Mouse (Mus musculus): ENCODE measurements at regions not wholly inside any gene's neighbourhood (a gene's known extent, or its start where the extent isn't known, plus 50 kb on each side); places are given as distances from the start of the nearest gene placed in this dataset.

GRCm38 (mm10) chr15:11552568-11552967 is 153.1 kb upstream of the Tars start:
- no peak for TF ChIP-seq CTCF (IDR thresholded peaks at IDR 0.05; ENCODE audit: low read depth)
- WGBS = 27% methylated on average over 2 of the region's 2 CpGs
- Histone ChIP-seq H3K27ac (ENCODE audit: low read depth, low read length) (no peak overlapping the region), H3K27me3 (replicated peaks; ENCODE audit: control insufficient read depth, insufficient read depth, low read length) (no peaks in the 10 kb centered on the region), H3K9me3 (ENCODE audit: control insufficient read depth) (no peaks in the 10 kb centered on the region), H3K9ac (ENCODE audit: low read depth, low read length) (no peak overlapping the region), H3K36me3 (ENCODE audit: control insufficient read depth, insufficient read depth) (no peaks in the 10 kb centered on the region), H3K4me2 (replicated peaks; ENCODE audit: low read depth) (no peak overlapping the region), H3K4me3 (ENCODE audit: low read depth, low read length) (no peak overlapping the region), H3K4me1 (replicated peaks; ENCODE audit: control insufficient read depth, insufficient read depth, low read length) (no peaks in the 10 kb centered on the region)
- ATAC-seq = no peak

DNA sequence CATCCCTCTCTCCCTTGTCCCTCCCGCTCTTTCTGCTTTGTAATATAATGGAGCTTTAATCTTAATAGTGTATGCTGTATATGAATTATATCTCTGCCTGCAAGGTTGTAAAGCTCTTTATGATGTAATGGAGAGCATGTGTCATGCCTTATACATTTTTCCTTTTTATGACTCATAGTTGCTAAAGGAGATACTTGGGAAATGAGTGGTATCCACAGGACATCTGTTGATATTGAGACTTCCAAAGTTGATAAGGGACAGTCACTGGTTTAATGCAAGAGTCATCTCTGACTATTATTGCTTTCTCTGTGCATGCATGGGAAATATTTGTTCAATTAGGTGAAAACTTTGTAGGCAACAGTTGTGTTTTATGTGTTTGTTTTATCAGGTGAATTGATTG is 152.6 kb upstream of the Tars start:
- no peak for TF ChIP-seq CTCF (IDR thresholded peaks at IDR 0.05; ENCODE audit: low read depth)
- no peak overlapping the region for H3K4me3 ChIP-seq (ENCODE audit: low read depth, low read length)
- H3K9ac ChIP-seq (ENCODE audit: low read depth, low read length) = no peak overlapping the region
- H3K4me2 ChIP-seq (replicated peaks; ENCODE audit: low read depth) = no peak overlapping the region
- no peaks in the 10 kb centered on the region for H3K27me3 ChIP-seq (replicated peaks; ENCODE audit: control insufficient read depth, insufficient read depth, low read length)
- ATAC-seq = no peak
- no peaks in the 10 kb centered on the region for H3K36me3 ChIP-seq (ENCODE audit: control insufficient read depth, insufficient read depth)
- H3K4me1 ChIP-seq (replicated peaks; ENCODE audit: control insufficient read depth, insufficient read depth, low read length) = no peaks in the 10 kb centered on the region
- H3K27ac ChIP-seq (ENCODE audit: low read depth, low read length) = no peak overlapping the region
- 63% methylated on average over 1 of the region's 1 CpGs for WGBS
- H3K9me3 ChIP-seq (ENCODE audit: control insufficient read depth) = no peaks in the 10 kb centered on the region

GRCm38 (mm10) chr15:11539485-11539884 is 140.0 kb upstream of the Tars start:
- H3K9ac ChIP-seq (ENCODE audit: low read depth, low read length) = no peak overlapping the region
- no peaks in the 10 kb centered on the region for H3K9me3 ChIP-seq (ENCODE audit: control insufficient read depth)
- H3K4me2 ChIP-seq (replicated peaks; ENCODE audit: low read depth) = no peak overlapping the region
- H3K36me3 ChIP-seq (ENCODE audit: control insufficient read depth, insufficient read depth) = no peaks in the 10 kb centered on the region
- no peak for ATAC-seq
- TF ChIP-seq CTCF (IDR thresholded peaks at IDR 0.05; ENCODE audit: low read depth) = no peak
- H3K27me3 ChIP-seq (replicated peaks; ENCODE audit: control insufficient read depth, insufficient read depth, low read length) = no peaks in the 10 kb centered on the region
- no peak overlapping the region for H3K27ac ChIP-seq (ENCODE audit: low read depth, low read length)
- WGBS = 30% methylated on average over 3 of the region's 3 CpGs
- H3K4me3 ChIP-seq (ENCODE audit: low read depth, low read length) = no peak overlapping the region
- no peaks in the 10 kb centered on the region for H3K4me1 ChIP-seq (replicated peaks; ENCODE audit: control insufficient read depth, insufficient read depth, low read length)

DNA sequence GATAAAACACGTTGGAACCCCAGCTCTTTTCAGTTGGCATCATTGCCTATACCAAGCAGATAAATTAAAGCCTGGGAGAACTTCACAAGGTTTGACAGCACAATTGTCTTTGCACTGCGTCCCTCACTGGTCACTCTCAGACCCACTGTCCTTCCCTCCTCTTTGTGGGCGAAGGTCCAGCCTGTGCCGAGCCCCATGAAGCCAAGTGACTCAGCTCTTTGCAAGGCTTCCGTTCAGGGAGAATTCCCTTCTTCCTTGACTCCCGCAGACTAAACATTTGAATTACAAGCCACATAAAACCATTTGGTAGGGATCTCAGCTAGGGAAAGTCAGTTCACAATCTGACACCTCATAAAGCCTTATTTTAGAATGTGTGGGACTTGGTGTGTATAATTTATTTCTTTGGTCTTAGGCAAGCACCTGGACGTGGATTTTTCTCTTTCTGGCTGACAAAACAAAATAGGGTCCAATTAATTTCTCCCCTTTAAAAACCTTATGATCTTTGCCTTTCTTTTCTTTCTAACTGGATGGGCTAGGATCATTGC is 136.7 kb upstream of the Tars start:
- ATAC-seq = no peak
- Histone ChIP-seq H3K9me3 (ENCODE audit: control insufficient read depth) (no peaks in the 10 kb centered on the region), H3K36me3 (ENCODE audit: control insufficient read depth, insufficient read depth) (no peaks in the 10 kb centered on the region), H3K27ac (ENCODE audit: low read depth, low read length) (no peak overlapping the region), H3K27me3 (replicated peaks; ENCODE audit: control insufficient read depth, insufficient read depth, low read length) (no peaks in the 10 kb centered on the region), H3K4me2 (replicated peaks; ENCODE audit: low read depth) (no peak overlapping the region), H3K4me1 (replicated peaks; ENCODE audit: control insufficient read depth, insufficient read depth, low read length) (no peaks in the 10 kb centered on the region), H3K4me3 (ENCODE audit: low read depth, low read length) (no peak overlapping the region), H3K9ac (ENCODE audit: low read depth, low read length) (no peak overlapping the region)
- TF ChIP-seq CTCF (IDR thresholded peaks at IDR 0.05; ENCODE audit: low read depth) = no peak
- 69% methylated on average over 7 of the region's 7 CpGs for WGBS

DNA sequence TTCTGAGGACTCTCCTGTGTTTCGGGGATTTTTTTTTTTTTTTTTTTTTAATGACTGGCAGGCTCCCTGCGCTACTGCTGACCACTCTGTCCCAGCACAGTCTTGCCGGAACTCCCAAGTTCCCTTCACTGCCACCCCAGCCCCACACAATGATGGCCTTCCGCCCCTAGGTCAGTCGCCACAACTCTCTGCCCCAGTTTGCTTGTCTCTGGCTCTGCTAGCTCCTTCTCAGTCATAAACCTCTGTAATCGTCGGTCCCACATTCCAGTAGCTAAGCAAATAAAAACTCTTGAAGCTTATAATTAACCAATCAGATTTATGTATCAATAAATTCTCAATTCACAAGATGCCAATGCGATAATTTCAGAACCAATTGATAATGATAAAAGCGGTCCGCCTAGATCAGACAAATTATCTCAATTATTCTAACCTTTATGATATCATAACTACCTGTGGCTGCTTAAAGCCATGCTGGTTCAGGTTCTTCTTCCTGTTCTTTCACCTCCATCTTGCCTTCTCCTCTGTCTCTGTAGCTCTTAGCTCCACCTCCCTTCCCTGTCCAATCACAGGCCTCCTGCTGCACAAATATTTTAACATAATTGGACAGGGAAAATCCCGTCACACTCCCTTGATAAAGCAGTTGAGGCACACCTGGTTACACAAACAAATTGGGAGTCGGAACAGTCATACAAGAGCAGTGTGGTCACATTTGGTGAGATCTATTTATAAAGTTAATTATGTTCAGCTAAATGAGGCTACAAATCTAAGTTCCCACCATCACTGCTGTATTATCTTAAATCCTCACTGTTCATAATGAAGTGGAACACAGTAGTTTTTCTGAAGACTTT is 135.2 kb upstream of the Tars start:
- no peak overlapping the region for H3K4me2 ChIP-seq (replicated peaks; ENCODE audit: low read depth)
- H3K36me3 ChIP-seq (ENCODE audit: control insufficient read depth, insufficient read depth) = no peaks in the 10 kb centered on the region
- WGBS = 64% methylated on average over 12 of the region's 12 CpGs
- ATAC-seq = no peak
- no peaks in the 10 kb centered on the region for H3K27me3 ChIP-seq (replicated peaks; ENCODE audit: control insufficient read depth, insufficient read depth, low read length)
- H3K27ac ChIP-seq (ENCODE audit: low read depth, low read length) = no peak overlapping the region
- H3K4me3 ChIP-seq (ENCODE audit: low read depth, low read length) = no peak overlapping the region
- TF ChIP-seq CTCF (IDR thresholded peaks at IDR 0.05; ENCODE audit: low read depth) = no peak
- no peaks in the 10 kb centered on the region for H3K9me3 ChIP-seq (ENCODE audit: control insufficient read depth)
- H3K9ac ChIP-seq (ENCODE audit: low read depth, low read length) = no peak overlapping the region
- no peaks in the 10 kb centered on the region for H3K4me1 ChIP-seq (replicated peaks; ENCODE audit: control insufficient read depth, insufficient read depth, low read length)

- no peak overlapping the region for H3K4me2 ChIP-seq (replicated peaks; ENCODE audit: low read depth)
- H3K36me3 ChIP-seq (ENCODE audit: control insufficient read depth, insufficient read depth) = no peaks in the 10 kb centered on the region
- WGBS = 61% methylated on average over 1 of the region's 1 CpGs
- H3K27ac ChIP-seq (ENCODE audit: low read depth, low read length) = no peak overlapping the region
- H3K9me3 ChIP-seq (ENCODE audit: control insufficient read depth) = no peaks in the 10 kb centered on the region
- H3K9ac ChIP-seq (ENCODE audit: low read depth, low read length) = no peak overlapping the region
- no peaks in the 10 kb centered on the region for H3K27me3 ChIP-seq (replicated peaks; ENCODE audit: control insufficient read depth, insufficient read depth, low read length)
- no peaks in the 10 kb centered on the region for H3K4me1 ChIP-seq (replicated peaks; ENCODE audit: control insufficient read depth, insufficient read depth, low read length)
- no peak for TF ChIP-seq CTCF (IDR thresholded peaks at IDR 0.05; ENCODE audit: low read depth)
- H3K4me3 ChIP-seq (ENCODE audit: low read depth, low read length) = no peak overlapping the region
- no peak for ATAC-seq
Measured at GRCm38 (mm10) chr15:11533616-11534015, 134.2 kb upstream of the Tars start.
